Mouse (Mus musculus): ENCODE data around the gene Myt1l. TPM values are rescaled to one million over a fixed set of nuclear protein-coding genes. Genes with fewer than 3 reads are reported as not detected.

Myt1l gene
- total RNA-seq (2023; ENCODE audit: inconsistent age) = not detected in 4 replicates

DNA sequence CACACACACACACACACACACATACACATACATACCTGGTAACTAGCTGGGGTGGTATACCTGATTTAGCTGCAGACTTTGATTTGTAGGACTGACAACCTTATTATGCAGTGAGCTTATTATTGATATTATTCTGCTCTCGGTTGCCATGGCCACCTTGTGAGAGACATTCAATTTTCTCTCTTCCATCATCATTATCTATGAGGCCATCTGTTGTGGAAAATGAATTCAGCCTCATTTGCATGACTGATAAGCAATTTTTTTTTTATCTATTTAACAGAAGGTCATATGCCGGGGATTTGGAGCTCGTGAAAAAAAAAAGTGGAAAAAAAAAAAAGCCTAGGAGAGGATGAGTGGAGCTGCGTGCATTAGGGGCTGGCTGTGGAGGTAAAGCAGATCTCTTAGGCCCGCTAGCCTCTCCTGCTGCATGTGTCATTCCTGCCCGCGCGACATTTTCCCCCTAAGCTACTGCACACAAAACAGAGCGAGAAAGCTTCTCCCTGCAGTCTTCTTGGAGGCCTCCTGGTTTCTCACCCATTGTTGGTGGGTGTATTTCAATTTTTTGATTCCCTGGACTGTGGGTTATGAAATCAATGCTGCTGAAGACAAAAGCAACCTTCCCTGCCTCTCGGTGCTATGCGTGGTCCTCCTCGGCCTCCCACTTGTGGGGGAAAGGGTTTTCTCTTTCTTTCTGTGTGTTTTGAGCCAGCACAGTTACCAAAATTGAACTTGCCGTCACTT, at the start of gene Myt1l:
Gene Myt1l (plus strand): TSS at position 354 of the 741 bp plus-strand sequence.

DNA sequence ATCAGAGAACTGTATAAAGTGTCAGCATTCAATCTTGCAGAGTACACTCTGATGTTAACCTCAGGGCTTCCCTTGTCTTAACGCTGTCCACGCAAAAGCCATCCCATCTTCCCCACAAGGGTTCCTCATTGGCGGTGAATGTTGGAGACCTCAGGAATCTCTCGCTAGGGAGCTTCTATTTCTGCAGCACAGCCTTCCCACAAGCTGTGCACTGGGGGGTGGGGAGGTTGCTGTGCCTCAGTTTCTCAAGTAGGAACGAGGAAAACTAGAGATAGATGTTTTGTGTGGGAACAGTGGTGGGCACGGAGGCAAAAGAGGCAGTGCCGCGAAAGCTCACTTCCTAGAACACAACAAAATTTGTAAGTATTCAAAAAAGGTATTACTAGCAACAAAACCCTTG, 409.1 kb downstream of the Myt1l start, which contains the start of gene Pxdn:
Gene Pxdn (plus strand): TSS at position 301 of the 400 bp plus-strand sequence.

Measured in B cell, adult (primary cell).